Mouse (Mus musculus) cortical plate, adult 2 months (tissue): ENCODE measurements around the gene Dennd4a.

Source experiments
- CTCF ChIP-seq: fragments of 200-500 bp; IDR thresholded peaks from 2 replicates; pipeline ENCODE4 v1.5.1; 2011; ENCODE audit warnings: mild to moderate bottlenecking, control low read depth, low read length; ENCODE audit not compliant: insufficient read depth; ENCODE audit errors: extremely low read depth
- POLR2A ChIP-seq: fragments of 200-500 bp; IDR thresholded peaks from 2 replicates; pipeline ENCODE4 v1.6.1; 2011; ENCODE audit warnings: mild to moderate bottlenecking, low read length, control low read depth; ENCODE audit not compliant: insufficient read depth; ENCODE audit errors: extremely low read depth

- TF ChIP-seq CTCF (no peak), POLR2A (no peak)
These were observed 23.1 kb upstream of the Dennd4a start for GRCm38 (mm10) chr9:64788070-64788469.
